Mouse (Mus musculus): ENCODE measurements at regions not wholly inside any gene's neighbourhood (a gene's known extent, or its start where the extent isn't known, plus 50 kb on each side); places are given as distances from the start of the nearest gene placed in this dataset.
A peak's percentile ranks its signal among the peaks of the same experiment; 100 is the strongest.
"Not testable (repeated sequence)": the region's sequence is repeated elsewhere in the genome, so short reads cannot be mapped to it uniquely, and the experiment has no call there.

- peak; percentile 53 to 57 for DNase-seq (ENCODE audit: low spot score in 2 of 2)
- intact Hi-C loops (cut with DNase I): loop anchor here (5.0 kb wide), 2 partner anchors 634 to 829 kb away; partner anchors contain the start of gene Sema3c
Observed at GRCm38 (mm10) chr5:16937840-16938239, 146.2 kb downstream of the Gm28710 start.

GRCm38 (mm10) chr5:16947430-16947829 is 155.8 kb downstream of the Gm28710 start:
- intact Hi-C loops (cut with DNase I): no loop called here
- peak; percentile 31 to 49 for DNase-seq (ENCODE audit: low spot score in 2 of 2)

GRCm38 (mm10) chr5:16967735-16968134 is 176.1 kb downstream of the Gm28710 start:
- intact Hi-C loops (cut with DNase I): no loop called here
- peak; percentile 2 to 50 for DNase-seq (ENCODE audit: low spot score in 2 of 2)

DNA sequence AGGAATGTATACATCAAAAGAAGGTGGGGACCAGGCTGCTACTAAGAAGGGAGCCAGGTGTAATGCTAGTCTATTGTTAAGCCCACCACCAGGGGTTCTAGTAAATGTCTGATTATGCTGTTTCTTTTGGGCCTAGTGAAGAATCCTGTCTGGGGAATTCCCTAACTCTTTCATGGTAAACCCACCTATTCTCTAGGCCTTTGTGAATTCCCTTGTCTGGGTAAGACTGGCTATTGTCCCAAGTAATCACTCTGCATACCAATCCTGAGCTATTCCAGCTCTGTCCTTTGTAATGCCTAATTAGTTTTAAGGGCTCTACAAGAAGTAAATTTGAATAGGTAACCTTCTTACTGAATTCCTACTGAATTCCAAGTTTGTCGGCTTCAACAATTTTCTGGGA is 177.2 kb downstream of the Gm28710 start:
- intact Hi-C loops (cut with DNase I): not testable (repeated sequence)

DNA sequence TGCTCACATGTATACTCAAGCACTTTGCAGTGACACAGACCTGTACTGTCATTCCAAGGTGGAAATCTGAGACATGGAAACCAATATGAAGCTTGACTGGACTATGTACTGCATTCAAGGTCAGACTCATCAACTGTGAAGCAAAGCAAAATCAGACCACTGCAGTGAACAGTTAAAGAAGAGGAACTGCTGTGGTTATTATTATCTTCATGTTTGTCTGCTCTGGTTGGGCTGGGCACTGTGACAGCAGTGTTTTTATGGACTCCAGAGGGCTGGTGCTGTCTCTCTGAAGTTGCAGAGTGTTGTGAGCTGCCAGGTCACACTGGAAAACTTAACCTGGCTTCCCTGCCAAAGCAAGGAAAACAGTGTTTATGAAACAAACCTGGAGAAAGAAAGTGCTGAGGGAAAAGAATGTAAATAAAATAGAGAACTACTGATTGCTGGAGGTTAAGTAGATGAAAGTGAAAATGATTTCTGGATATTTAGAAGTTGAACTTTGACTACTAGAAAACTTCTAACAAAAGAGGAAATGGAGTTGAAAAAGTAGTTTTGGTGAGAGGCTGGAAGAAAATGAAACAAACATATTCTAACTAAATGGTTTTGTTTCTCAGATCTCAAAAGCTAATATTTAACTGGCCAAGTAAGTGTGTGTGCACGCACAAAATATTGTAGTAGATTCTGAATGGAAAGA is 181.7 kb downstream of the Gm28710 start:
- DNase-seq (ENCODE audit: low spot score in 2 of 2): no peak
- intact Hi-C loops (cut with DNase I): no loop called here

More for the DNA sequence above, 177.2 kb downstream of the Gm28710 start:
- not testable (repeated sequence) for DNase-seq (ENCODE audit: low spot score in 2 of 2)

DNA sequence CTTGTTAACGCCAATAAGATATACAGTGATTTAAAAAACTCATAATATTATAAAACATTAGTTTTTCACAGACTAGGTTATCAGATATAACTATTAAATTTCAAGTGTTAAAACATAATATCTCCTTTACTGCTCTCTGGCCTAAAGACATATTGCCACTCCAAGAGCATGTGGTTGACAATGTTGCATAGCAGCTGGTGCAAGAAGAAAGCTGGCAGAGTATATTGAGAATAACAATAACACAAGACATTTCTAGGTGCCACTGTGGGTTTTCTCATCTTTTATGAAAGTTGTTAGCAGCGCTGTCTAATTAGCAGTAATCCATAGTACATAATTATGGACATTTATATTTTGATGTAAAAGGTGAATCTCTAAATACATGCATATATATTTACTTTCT is 184.4 kb downstream of the Gm28710 start:
- intact Hi-C loops (cut with DNase I): no loop called here
- DNase-seq (ENCODE audit: low spot score in 2 of 2): peak in 1 of 2 experiments; percentile 1

- no peak for DNase-seq (ENCODE audit: low spot score in 2 of 2)
- intact Hi-C loops (cut with DNase I): no loop called here
Observed at GRCm38 (mm10) chr5:16984877-16985276, 193.3 kb downstream of the Gm28710 start.

GRCm38 (mm10) chr5:16991518-16991917 is 199.9 kb downstream of the Gm28710 start:
- no peak for DNase-seq (ENCODE audit: low spot score in 2 of 2)
- intact Hi-C loops (cut with DNase I): no loop called here

GRCm38 (mm10) chr5:16999183-16999582 is 207.6 kb downstream of the Gm28710 start:
- intact Hi-C loops (cut with DNase I): no loop called here
- peak in 1 of 2 experiments; percentile 1 for DNase-seq (ENCODE audit: low spot score in 2 of 2)

GRCm38 (mm10) chr5:17006807-17007522 is 215.4 kb downstream of the Gm28710 start:
- intact Hi-C loops (cut with DNase I): no loop called here
- peak in 1 of 2 experiments; percentile 53 for DNase-seq (ENCODE audit: low spot score in 2 of 2)

- no peak for DNase-seq (ENCODE audit: low spot score in 2 of 2)
- intact Hi-C loops (cut with DNase I): no loop called here
Observed at GRCm38 (mm10) chr5:17021636-17022035, 230.0 kb downstream of the Gm28710 start.

GRCm38 (mm10) chr5:17053935-17054334 is 262.3 kb downstream of the Gm28710 start:
- intact Hi-C loops (cut with DNase I): no loop called here
- no peak for DNase-seq (ENCODE audit: low spot score in 2 of 2)

- intact Hi-C loops (cut with DNase I): no loop called here
- no peak for DNase-seq (ENCODE audit: low spot score in 2 of 2)
Observed at GRCm38 (mm10) chr5:17064565-17064964, 273.0 kb downstream of the Gm28710 start.

- no peak for DNase-seq (ENCODE audit: low spot score in 2 of 2)
- intact Hi-C loops (cut with DNase I): no loop called here
Observed at GRCm38 (mm10) chr5:17080405-17080804, 288.8 kb downstream of the Gm28710 start.

GRCm38 (mm10) chr5:17111556-17111955 is 261.4 kb upstream of the Speer4f2 start:
- intact Hi-C loops (cut with DNase I): loop anchor here (5.0 kb wide), 2 partner anchors 461 to 656 kb away; partner anchors contain the start of gene Sema3c
- DNase-seq (ENCODE audit: low spot score in 2 of 2): no peak

- DNase-seq (ENCODE audit: low spot score in 2 of 2): peak; percentile 4 to 35
- intact Hi-C loops (cut with DNase I): loop anchor here (5.0 kb wide), 2 partner anchors 460 to 655 kb away; partner anchors contain the start of gene Sema3c
Observed at GRCm38 (mm10) chr5:17112026-17112425, 261.0 kb upstream of the Speer4f2 start.

GRCm38 (mm10) chr5:17115035-17115434 is 257.9 kb upstream of the Speer4f2 start:
- intact Hi-C loops (cut with DNase I): no loop called here
- no peak for DNase-seq (ENCODE audit: low spot score in 2 of 2)

GRCm38 (mm10) chr5:17116072-17116471 is 256.9 kb upstream of the Speer4f2 start:
- DNase-seq (ENCODE audit: low spot score in 2 of 2): no peak
- intact Hi-C loops (cut with DNase I): no loop called here

DNA sequence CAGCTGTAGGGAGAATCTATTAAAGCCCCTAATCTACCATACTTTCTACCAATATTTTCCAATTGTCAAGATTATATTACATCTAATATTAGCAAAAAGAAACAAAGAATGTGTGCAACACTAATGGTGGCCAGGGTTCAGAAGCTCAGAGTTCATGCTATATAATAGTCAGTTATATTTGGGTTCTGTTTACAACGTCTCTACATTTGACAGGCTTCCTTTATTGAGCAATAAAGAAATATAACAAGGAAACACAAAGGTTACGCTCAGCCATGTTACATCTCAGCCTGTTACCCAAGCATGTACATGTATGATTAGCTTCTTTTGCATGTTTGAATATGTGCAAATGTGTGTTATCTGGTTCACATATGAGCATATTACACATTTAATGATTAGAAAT is 247.7 kb upstream of the Speer4f2 start:
- intact Hi-C loops (cut with DNase I): no loop called here
- DNase-seq (ENCODE audit: low spot score in 2 of 2): no peak

- intact Hi-C loops (cut with DNase I): no loop called here
- no peak for DNase-seq (ENCODE audit: low spot score in 2 of 2)
Observed at GRCm38 (mm10) chr5:17127501-17127900, 245.5 kb upstream of the Speer4f2 start.

- intact Hi-C loops (cut with DNase I): no loop called here
- DNase-seq (ENCODE audit: low spot score in 2 of 2): no peak
Observed at GRCm38 (mm10) chr5:17135489-17135888, 237.5 kb upstream of the Speer4f2 start.

Measured in left cerebral cortex, postnatal 25 days (tissue).